Mouse (Mus musculus): ENCODE data around the gene Chrd.
A peak's percentile ranks its signal among the peaks of the same experiment; 100 is the strongest.

The Chrd gene

GRCm38 (mm10) chr16:20732925-20733730, at the start of gene Chrd:
Gene Chrd, plus strand, starts transcription at chr16:20733127.
- no peak for DNase-seq (ENCODE audit: extremely low spot score, low spot score)

GRCm38 (mm10) chr16:20690774-20691173, 42.2 kb upstream of the Chrd start:
- no peak for DNase-seq (ENCODE audit: extremely low spot score, low spot score)

GRCm38 (mm10) chr16:20691617-20692016, 41.3 kb upstream of the Chrd start:
- no peak for DNase-seq (ENCODE audit: extremely low spot score, low spot score)

DNA sequence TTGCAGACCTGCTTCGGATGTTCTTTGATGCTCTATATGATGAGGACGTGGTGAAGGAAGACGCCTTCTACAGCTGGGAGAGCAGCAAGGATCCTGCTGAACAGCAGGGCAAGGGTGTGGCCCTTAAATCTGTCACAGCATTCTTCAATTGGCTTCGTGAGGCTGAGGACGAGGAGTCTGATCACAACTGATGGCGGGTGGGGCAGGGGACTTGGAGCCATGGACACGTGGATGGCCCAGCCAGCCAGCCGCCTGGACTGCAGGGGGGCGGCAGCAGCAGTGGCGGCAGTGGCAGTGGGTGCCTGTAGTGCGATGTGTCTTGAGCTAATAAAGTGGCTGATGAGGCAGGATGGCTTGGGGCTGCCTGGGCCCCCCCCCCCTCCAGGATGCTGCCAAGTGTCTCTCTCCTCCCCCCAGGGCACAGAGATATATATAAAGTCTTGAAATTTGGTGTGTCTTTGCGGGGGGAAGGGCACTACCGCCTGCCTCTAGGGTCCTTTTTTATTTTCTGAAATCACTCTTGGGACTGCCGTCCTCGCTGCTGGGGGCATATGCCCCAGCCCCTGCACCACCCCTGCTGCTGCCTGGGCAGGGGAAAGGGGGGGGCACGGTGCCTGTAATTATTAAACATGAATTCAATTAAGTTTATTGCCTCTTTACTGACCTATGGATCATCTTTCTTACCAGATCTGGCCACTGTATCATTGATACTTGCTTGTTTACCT, 40.5 kb upstream of the Chrd start:
- peak; percentile 30 for DNase-seq (ENCODE audit: extremely low spot score, low spot score)

DNA sequence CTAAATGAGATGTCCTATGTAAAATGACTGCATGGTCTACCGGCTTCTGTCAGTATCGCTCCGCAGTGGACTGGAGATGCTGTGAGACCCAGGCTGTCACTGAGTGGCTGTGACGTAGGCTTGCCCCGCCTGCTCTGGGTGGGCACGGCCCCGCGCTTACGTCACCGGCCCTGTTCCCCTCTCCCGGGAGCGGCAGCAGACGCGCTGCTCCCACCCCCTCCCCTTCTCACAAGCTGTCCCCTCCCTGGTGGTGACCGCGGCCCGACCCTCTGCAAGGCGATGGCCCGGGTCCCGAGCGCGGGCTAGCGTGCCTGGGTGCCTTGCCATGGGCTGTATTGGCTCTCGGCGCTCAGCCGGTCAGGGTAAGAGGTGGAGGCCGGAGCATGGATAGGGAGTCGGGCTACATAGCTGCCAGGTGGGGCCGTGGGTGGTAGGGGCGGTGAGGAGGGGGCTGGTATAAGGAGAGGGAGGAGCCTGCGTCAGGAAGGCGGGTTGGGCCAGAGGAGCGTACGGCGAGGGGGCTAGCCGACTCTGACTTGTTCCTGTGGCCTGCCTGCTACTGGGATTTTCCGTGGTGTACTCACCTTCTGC, 39.7 kb upstream of the Chrd start, which contains the start of gene Fam131a:
Gene Fam131a, plus strand, starts transcription at position 131 of the 591 bp plus-strand sequence.
- peak; percentile 95 for DNase-seq (ENCODE audit: extremely low spot score, low spot score)

DNA sequence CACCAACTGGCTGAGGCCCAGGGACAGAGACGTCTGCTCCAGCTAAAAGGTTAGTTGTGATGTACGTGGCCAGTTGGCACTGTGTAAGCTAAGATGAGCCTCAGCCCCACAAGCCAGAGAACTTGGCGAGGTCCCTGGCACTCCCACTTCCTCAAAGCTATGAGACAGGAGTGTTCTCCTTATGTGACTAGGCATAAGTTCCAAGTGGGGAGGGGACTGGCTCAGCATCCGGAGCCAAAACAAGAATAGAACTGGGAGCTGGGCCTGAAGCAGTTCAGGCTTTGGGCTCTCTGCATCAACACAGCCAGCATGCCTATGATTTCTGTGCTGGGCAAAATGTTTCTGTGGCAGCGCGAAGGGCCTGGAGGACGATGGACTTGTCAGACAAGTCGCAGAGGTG, 38.1 kb upstream of the Chrd start:
- DNase-seq (ENCODE audit: extremely low spot score, low spot score): no peak

DNA sequence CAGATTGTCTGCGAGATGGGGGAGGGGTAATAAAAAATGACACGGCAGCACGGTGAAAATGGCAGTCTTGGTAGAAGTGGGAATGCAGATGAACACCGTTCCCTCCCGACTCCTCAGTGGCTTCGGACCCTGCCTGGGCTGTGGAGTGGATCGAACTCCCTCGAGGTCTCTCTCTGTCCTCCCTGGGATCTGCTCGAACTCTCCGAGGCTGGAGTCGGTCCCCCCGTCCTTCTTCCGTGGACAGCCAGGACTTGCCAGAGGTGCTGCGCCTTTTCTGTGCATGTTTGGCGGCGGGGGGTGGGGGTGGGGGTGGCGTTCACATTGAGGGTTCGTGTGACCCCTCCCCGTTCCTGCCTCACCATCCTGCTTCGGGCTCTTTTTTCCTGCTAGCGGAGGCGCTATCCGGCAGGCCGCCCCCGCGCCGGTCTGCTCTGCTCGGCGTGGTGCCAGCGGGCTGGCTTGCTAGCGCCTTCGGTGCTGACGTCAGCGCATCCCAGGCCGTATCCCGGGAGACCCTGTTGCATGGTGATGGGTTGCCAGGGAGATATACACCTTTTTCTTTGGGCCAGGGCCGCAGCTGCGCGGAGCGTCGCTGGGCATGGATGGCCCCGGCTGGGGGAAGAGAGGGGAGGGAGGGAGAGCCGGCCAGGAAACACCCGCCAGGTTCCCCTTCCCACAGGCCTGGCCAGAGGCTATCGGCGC, 37.2 kb upstream of the Chrd start:
- peak; percentile 83 for DNase-seq (ENCODE audit: extremely low spot score, low spot score)

DNA sequence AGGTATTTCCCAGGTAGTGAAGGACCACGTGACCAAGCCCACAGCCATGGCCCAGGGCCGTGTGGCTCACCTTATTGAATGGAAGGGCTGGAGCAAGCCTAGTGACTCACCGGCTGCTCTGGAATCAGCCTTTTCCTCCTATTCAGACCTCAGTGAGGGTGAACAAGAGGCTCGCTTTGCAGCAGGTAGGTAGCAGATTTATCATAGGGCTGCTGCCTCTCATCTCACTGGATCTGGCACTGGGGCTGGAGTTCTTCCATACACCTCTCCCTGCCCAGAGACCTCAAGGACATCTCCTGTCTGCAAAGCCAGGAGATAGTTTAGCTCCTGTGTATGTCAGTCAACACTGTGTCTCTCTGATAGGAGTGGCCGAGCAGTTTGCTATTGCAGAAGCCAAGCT, 33.7 kb upstream of the Chrd start:
- no peak for DNase-seq (ENCODE audit: extremely low spot score, low spot score)

DNA sequence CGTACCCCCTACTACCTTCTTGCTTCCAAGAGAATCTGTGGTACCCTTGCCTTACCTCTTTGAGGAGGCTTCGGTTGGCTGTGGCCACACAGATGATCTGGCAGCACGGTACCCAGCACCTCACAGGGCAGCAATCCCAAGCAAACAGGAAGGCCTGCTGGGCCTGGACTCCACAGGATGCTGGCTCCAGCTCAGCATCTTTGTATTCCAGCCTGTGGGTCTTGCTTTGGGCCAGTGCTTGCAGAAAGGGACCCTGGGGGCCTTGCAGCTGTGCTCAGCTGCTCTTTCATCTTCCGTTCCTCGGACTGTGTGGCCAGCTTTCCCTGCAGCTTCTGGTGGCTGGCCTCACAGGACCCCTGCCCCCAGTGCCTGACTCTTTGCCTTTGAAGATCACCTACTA, 32.9 kb upstream of the Chrd start:
- DNase-seq (ENCODE audit: extremely low spot score, low spot score): no peak

DNA sequence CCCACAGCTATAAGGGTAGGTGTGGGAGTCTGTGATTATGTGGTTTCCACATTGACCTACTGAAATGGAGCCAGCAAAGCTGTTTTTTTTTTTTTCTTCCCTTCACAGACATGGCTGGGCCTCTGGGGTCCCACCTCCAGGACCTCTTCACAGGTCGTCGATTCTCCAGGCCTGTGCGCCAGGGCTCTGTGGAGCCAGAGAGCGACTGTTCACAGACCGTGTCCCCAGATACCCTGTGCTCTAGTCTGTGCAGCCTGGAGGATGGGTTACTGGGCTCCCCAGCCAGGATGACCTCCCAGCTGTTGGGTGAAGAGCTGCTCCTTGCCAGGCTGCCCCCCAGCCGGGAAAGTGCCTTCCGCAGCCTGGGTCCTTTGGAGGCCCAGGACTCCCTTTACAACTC, 31.6 kb upstream of the Chrd start:
- DNase-seq (ENCODE audit: extremely low spot score, low spot score): no peak

- peak; percentile 37 for DNase-seq (ENCODE audit: extremely low spot score, low spot score)
Measured at GRCm38 (mm10) chr16:20701729-20702521, 31.0 kb upstream of the Chrd start.

DNA sequence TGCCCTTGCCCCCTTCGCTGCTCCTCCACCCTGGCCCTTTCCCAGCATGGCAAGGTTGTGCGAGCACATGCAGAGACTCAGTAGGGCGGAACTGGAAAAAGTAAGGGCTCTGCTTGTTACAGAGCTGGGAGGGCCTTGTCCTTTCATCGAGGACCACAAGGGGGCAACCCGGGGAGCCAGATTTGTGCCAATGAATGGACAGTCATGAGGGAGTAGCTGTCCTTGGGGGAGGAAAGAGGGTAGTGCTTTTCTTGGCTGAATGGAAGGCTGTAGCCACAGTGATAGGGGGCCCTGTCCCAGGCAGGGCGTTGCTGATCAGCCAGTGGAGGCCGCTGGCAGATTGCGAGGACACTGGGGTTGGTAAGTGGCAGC, 30.4 kb upstream of the Chrd start:
- peak; percentile 77 for DNase-seq (ENCODE audit: extremely low spot score, low spot score)

GRCm38 (mm10) chr16:20703071-20703470, 29.9 kb upstream of the Chrd start:
- DNase-seq (ENCODE audit: extremely low spot score, low spot score): no peak

- no peak for DNase-seq (ENCODE audit: extremely low spot score, low spot score)
Measured at GRCm38 (mm10) chr16:20703699-20704400, 29.1 kb upstream of the Chrd start.

DNA sequence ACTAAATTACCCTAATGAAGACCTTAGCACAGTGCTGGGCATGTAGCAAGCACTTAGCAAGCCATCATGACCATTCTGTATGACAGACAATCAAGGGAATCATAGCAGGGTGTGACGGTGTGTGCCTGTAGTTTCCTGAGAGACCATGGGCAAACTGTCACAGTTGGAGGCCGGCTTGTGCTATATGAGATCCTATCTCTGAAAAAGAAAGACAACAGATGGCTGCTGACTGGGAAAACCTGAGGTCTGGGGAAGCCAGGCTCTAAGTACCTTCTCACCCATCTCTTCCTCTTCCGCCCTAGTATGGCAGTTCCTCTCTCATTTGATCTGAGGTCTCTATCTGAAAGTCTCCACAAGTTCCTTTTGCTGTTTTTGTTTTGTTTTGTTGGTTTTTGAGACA, 27.1 kb upstream of the Chrd start:
- DNase-seq (ENCODE audit: extremely low spot score, low spot score): no peak

DNA sequence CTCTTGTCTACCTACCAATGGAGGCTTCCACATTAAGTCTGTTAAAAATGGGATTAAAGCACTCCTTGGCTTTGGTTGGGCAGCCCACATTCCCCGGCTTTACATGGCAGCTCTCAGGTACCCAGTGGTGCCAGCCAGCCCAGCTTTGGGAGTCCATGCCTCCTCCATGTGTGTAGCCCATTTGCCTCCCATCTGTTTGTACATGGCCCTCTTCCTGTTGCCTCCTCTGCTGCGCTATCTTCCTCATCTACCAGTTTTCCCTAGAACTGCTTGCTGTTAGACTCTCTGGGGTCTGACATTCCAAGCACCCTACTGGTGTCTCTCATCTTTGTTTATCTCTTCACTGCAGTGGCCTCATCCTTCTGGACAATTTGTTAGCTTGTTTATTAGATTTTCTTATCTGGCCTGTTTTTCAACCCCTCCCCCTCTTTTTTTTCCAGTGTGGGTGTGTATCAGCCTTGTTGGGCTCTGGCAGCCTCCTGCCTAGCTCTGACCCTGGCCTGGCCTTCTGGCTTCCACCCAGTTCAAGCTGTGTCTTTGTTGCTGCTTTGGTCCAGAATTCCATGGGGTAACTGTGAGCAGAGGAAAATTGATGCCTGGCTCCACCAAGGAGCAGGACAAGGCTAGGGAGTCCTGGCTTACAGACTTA, 26.4 kb upstream of the Chrd start:
- DNase-seq (ENCODE audit: extremely low spot score, low spot score): no peak

DNA sequence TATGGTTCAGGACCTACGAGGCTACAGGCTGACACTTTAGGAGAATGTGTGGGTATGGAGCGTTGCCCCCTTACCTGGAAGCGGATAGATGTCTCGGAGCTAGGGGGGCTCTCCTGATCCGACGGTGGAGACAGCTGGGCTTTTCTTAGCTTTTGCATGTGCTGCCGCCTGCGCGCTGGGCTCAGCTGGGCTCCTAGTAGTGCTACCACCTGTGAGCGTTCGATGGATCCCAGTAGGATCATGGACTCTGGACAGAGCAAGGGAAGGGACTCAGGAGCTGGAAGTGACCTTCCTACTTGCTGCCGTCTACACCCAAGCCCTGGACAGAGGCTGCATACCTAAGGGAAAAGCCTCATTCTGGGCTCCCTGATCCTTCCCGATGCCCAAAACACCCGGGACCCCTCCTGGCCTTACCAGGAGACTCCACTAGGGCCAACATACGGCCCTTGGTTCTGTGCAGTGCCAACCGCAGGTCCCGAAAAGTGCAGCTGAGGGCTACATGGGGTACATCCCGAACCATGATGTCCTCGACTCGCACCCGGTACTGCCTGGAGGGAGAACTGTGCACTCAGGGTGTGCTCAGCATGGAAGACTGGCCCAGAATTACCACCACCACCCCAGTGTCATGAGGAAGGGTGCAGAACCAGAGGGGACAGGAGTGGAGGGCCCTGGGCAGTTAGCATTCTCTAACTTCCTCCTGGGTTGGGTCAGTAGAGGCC, 24.5 kb upstream of the Chrd start:
- DNase-seq (ENCODE audit: extremely low spot score, low spot score): no peak

DNA sequence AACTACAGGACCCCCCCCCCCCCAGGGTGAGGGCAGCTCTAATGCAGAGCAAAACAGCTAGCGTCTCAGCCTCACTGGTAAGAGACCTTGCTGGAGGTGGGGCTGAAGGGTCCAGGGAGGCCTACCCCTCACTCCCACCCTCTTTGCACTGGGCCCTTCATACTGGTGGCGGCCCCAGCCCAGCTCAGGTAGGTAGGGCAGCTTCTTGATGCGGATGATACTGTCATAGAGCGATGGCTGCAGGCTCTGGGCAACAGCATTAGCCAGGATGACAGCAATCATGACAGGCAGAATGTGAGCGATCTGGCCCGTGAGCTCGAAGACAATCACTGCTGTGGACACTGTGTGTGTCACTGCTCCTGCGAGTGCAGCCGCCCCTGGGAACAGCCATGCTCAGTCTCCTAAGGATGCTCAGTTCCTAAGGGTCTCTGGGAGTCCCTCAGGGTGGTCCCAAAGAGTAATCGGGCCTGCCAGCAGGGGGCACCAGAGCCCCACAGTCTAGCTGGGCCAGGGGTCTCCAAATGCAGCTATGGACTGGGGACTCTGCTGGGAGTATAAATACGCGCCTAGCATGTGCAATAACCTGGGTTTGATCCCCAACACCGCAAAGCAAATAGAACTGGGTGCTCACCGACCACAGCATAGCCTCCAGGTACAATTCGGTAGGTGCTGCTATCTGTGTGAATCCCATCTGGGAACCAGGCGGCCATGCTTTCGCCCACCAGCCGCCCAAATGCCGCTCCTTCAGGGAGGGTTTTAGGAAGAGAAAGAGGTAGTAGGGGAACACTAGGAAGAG, 23.8 kb upstream of the Chrd start:
- DNase-seq (ENCODE audit: extremely low spot score, low spot score): peak; percentile 84

Measured in neural tube, embryonic 10.5 days (tissue).